Mouse (Mus musculus): ENCODE data around the gene Mybpc3.
"Not testable (repeated sequence)": the region's sequence is repeated elsewhere in the genome, so short reads cannot be mapped to it uniquely, and the experiment has no call there.

Mybpc3 gene

DNA sequence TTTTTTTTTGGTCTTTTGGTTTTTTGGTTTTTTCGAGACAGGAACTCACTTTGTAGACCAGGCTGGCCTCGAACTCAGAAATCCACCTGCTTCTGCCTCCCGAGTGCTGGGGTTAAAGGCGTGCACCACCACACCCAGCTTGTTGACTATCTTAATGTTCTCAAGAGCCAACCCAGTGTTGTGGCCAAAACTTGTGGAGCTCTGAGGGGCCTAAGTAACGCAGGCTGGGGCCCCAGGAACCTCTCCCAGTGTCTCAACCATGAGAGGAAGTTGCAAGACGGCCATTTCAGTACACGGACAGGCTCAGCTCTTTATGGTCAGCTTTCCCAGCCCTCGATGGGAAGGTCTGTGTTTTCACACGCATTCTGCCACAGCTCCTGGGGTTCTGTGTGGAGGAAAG is 29.0 kb upstream of the Mybpc3 start:
- DNase-seq: peak; percentile 89

- peak; percentile 90 for DNase-seq
Measured at GRCm38 (mm10) chr2:91090208-91090607, 27.7 kb upstream of the Mybpc3 start.

DNA sequence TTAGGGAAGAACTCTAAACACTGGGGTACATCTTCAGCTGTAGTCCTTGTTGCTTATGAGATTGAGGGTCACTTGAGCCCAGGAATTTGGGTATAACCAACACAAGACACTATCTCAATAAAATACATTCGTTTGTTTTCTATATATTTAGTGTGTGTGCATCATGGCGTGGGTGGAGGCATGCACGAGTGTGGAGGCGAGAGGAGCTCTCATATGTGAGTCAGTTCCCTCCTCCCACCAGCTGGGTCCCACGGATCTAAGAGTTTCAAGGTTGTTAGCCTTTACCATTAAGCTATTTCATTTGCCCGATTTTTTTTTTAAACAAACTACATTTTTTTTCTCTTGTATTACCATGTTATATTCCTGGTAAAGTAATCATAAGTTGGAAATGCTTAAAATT is 27.1 kb upstream of the Mybpc3 start:
- DNase-seq: no peak

- DNase-seq: peak; percentile 99
Measured at GRCm38 (mm10) chr2:91096524-91096923, 21.4 kb upstream of the Mybpc3 start.

DNA sequence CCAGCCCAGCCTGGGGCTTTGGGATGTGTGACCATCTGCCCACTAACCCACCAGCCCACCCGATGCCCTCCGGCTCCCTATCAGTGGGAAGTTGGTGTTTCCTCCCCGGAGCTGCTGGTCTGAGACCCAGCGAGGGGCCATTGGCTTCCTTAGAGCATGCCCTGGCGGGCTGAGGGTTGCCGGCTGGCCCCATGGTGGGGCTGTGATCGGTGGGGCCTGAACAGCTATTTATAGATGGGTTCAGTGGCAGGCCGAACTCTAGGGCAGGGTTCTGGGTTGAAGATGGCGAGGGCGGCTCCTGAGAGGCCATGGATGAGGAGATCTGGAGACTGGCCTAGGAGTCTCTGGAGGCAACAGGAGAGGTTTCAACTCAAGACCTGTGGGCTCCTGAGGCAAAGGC is 20.9 kb upstream of the Mybpc3 start:
- no peak for DNase-seq

DNA sequence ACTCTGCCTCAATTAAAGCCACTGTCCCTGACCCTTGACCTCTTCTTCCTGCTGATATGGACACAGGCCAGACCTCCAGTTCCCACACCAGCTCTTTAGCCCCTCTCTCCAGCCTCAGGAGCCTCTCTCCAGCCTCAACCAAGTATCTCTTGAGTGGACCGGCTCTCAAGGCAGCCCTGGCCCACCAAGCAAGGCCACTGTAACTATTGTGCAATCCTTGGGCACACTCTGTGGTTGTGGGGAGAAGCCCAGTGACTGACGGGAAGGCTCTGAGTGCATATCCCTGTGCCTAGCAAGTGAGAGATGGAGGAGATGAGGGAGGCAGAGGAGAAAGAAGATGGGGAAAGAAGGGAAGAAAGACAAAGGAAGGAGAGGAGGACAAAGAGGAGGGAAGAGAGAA is 19.8 kb upstream of the Mybpc3 start:
- no peak for DNase-seq

- DNase-seq: peak; percentile 96
Measured at GRCm38 (mm10) chr2:91101124-91101740, 16.7 kb upstream of the Mybpc3 start.

- no peak for DNase-seq
Measured at GRCm38 (mm10) chr2:91108156-91108555, 9.8 kb upstream of the Mybpc3 start.

DNA sequence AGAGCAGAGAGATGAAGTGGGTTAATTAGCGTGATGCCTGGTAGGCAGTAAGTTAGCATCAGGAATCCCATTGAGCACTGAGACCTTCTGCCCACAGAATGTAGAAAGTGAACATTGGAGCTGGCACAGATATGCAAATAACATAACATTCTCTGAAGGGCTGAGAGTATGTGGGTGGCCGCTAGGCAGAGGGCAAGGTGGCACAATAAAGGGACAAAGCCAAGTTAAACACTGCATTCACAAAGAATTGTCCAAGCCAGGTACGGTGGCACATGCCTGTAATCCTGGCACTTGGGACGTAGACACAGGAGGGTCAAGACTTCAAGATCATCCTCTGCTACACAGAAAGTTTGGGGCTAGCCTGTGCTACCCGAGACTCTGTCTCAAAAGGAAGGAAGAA is 8.7 kb upstream of the Mybpc3 start:
- DNase-seq: no peak

GRCm38 (mm10) chr2:91109807-91110385 is 8.0 kb upstream of the Mybpc3 start:
- DNase-seq: no peak

DNA sequence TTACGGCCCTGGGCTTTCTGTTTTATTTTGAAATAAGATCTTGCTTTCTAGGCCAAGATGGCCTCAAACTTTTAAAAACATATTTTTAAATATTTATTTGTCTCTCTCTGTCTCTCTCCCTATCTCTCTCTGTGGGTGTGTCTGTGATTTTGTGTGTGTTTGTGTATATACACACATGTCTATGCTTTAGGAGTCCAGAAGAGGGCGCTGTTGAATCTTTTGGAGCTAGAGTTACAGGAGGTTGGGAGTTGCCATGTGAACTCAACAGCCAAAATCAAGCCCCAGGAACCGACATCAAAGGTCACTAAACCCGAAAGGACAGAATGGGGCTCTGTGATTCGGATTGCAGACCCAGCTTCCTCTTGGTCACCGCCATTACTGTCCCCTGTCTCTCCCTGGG is 7.5 kb upstream of the Mybpc3 start:
- DNase-seq: no peak

GRCm38 (mm10) chr2:91111832-91112231 is 6.1 kb upstream of the Mybpc3 start:
- not testable (repeated sequence) for DNase-seq

GRCm38 (mm10) chr2:91112491-91112890 is 5.5 kb upstream of the Mybpc3 start:
- no peak for DNase-seq

DNA sequence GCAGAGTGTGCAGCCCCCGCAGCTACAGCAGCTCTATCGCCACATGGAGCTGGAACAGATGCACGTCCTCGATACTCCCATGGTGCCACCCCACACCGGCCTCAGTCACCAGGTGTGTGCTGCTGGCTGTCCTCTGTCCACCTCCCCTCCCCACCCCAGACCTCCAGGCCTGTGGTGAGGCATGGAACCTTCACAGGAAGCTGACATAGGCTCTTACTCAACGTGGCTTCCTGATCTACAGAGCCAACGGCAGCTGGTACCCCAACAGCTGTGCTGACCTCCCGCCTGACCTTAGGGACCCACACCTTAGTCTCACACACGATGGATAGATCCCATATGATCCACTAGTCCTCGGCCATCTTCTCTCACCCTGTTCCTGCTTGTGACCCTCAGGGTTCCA is 4.6 kb upstream of the Mybpc3 start:
- DNase-seq: no peak

- DNase-seq: no peak
Measured at GRCm38 (mm10) chr2:91113852-91114251, 4.1 kb upstream of the Mybpc3 start.

- DNase-seq: peak; percentile 98
Measured at GRCm38 (mm10) chr2:91114781-91115577, 3.0 kb upstream of the Mybpc3 start.

- no peak for DNase-seq
Measured at GRCm38 (mm10) chr2:91115578-91115970, 2.4 kb upstream of the Mybpc3 start.

GRCm38 (mm10) chr2:91116842-91117241 is 1.1 kb upstream of the Mybpc3 start:
- no peak for DNase-seq

- DNase-seq: peak; percentile 98
Measured at GRCm38 (mm10) chr2:91118647-91119046, 703 bp downstream of the Mybpc3 start.

GRCm38 (mm10) chr2:91119061-91119460 is 1.1 kb downstream of the Mybpc3 start:
- DNase-seq: peak; percentile 91

- DNase-seq: peak; percentile 94
Measured at GRCm38 (mm10) chr2:91119551-91119950, 1.6 kb downstream of the Mybpc3 start.

GRCm38 (mm10) chr2:91120261-91120671 is 2.3 kb downstream of the Mybpc3 start:
- peak; percentile 93 for DNase-seq

DNA sequence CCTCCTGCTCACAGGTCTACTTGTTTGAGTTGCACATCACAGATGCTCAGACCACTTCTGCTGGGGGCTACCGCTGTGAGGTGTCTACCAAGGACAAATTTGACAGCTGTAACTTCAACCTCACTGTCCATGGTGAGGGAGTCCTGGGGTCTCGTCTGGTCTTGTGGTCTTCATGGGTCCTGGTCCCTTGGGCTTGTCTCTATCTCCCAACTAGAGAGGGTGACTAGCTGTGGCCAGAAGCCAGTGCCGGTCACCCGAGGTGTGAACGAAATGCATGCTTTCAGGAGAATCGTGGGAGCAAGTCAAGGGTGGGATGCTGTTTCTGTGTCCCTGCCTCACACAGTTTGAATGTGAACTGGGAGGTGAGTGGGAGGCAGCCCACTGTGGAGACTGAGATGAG is 3.1 kb downstream of the Mybpc3 start:
- no peak for DNase-seq

- DNase-seq: no peak
Measured at GRCm38 (mm10) chr2:91121497-91121896, 3.6 kb downstream of the Mybpc3 start.

Data from heart, adult 11 months (tissue).